Mouse (Mus musculus): ENCODE data around the gene Sidt2.

The Sidt2 gene

GRCm38 (mm10) chr9:45952057-45952456 lies 3.0 kb downstream of the Sidt2 start:
- no peak for DNase-seq (ENCODE audit: extremely low read depth, insufficient read length, low spot score)

GRCm38 (mm10) chr9:45946872-45947183 lies 8.2 kb downstream of the Sidt2 start:
- no peak for DNase-seq (ENCODE audit: extremely low read depth, insufficient read length, low spot score)

DNA sequence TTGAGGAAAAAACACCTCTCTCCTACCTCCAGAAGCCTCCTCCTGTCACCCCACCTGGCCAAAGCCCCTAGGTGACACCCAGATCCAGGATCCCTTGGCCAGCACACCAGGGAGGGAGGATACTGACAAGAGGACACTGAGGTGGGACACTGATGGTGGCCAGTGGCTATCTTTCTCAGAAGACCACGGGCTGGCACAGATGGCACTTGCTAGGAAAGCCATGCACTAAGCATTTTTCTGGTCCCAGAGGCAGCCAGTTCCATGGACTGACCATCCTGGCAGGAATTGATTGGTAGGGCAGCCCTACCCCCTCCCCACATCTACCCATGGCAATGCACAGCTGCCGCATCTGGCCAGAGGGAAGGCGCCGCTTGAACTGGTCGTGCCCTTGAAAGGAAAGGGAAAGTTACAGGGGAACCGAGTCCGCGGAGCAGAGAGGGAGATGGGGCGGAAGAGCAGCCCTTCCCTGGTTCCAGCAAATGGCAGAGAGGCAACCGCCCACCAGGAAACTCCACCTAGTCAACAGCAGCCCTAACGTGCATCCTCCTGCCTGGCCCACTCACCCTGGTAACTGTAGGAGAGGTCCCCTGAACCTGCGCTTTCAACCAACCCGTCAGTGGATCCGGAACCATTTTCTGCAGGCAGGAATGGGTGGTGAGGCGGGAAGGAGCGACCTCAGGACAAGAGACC lies 8.7 kb downstream of the Sidt2 start:
- DNase-seq (ENCODE audit: extremely low read depth, insufficient read length, low spot score), result no peak

GRCm38 (mm10) chr9:45945721-45946120 lies 9.3 kb downstream of the Sidt2 start:
- DNase-seq (ENCODE audit: extremely low read depth, insufficient read length, low spot score), result no peak

GRCm38 (mm10) chr9:45944506-45945400 lies 10.3 kb downstream of the Sidt2 start:
- DNase-seq (ENCODE audit: extremely low read depth, insufficient read length, low spot score), result no peak

GRCm38 (mm10) chr9:45943628-45944505 lies 11.2 kb downstream of the Sidt2 start:
- DNase-seq (ENCODE audit: extremely low read depth, insufficient read length, low spot score), result no peak

DNA sequence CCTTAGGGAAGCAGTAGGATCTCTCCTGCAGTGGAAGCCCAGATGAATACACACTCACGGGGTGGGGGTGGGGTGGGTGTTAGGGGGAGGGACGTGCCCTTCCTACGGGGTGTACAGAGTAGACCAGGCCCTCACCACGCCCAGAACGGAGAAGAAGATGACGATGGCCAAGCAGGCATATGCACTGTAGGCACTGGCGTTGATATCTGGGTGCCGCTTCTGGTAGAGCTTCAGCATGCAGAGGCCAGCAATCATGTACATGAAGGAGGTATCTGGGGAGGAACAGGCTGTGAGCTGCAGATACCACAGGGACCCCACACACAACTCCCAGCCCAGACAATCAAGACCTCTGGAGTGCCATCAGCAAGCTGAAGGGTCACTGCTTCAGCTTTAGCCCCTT lies 12.1 kb downstream of the Sidt2 start:
- no peak for DNase-seq (ENCODE audit: extremely low read depth, insufficient read length, low spot score)

DNA sequence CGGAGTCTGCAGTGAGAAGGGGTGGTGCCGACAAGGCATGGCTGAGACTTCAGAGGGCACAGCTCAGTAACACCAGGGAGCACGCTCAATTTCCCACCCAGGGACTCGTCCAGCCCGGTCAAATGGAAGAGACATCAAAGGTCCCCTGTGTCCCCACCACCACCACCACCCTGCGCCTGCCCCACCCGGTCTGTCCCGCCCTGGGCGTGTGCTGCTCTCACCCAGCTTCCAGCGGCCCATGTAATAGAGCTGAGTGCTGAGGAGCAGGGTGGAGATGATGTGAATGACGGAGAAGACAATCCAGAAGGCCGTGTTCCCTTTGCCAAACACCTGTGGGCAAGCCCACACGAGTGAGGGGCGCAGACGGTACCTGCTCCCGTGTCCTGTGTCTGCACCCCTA lies 12.6 kb downstream of the Sidt2 start:
- no peak for DNase-seq (ENCODE audit: extremely low read depth, insufficient read length, low spot score)

DNA sequence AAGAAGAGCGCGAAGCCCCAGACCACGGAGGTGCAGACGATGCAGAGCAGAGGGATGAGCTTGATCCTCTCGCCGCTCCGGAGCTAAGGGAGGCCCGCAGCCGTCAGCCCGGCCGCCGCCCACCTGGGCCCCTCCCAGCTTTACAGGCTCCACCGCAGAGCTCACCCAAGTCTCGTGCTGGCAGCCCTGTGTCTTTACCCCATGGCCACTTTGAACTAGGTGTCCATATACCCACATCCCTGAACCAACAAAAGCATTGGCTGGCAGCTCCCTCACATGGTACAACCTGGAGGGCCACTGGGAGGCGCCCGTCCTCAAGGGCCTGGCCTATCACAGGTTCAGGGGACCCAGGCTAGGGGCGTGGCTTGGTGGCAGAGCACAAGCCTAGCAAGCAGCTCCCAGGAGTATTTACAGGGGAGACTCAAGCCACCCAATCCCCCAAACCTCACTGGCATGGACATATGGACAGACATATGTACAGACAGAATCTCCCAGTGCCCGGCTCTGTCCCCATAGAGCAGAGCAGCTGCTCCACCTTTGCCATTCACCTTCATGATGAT lies 13.6 kb downstream of the Sidt2 start:
- DNase-seq (ENCODE audit: extremely low read depth, insufficient read length, low spot score), result no peak

- DNase-seq (ENCODE audit: extremely low read depth, insufficient read length, low spot score), result no peak
Observed at GRCm38 (mm10) chr9:45939794-45940193, 15.3 kb downstream of the Sidt2 start.

- DNase-seq (ENCODE audit: extremely low read depth, insufficient read length, low spot score), result no peak
Observed at GRCm38 (mm10) chr9:45938952-45939637, 16.0 kb downstream of the Sidt2 start.

GRCm38 (mm10) chr9:45938088-45938487 lies 17.0 kb downstream of the Sidt2 start:
- no peak for DNase-seq (ENCODE audit: extremely low read depth, insufficient read length, low spot score)

- no peak for DNase-seq (ENCODE audit: extremely low read depth, insufficient read length, low spot score)
Observed at GRCm38 (mm10) chr9:45936883-45937282, 18.2 kb downstream of the Sidt2 start.

- no peak for DNase-seq (ENCODE audit: extremely low read depth, insufficient read length, low spot score)
Observed at GRCm38 (mm10) chr9:45935628-45936210, 19.3 kb downstream of the Sidt2 start, which contains the start of gene Tagln. Gene Tagln, minus strand, starts transcription at chr9:45936058.

- DNase-seq (ENCODE audit: extremely low read depth, insufficient read length, low spot score), result no peak
Observed at GRCm38 (mm10) chr9:45932571-45933415, 22.3 kb downstream of the Sidt2 start.

GRCm38 (mm10) chr9:45931958-45932357 lies 23.1 kb downstream of the Sidt2 start:
- no peak for DNase-seq (ENCODE audit: extremely low read depth, insufficient read length, low spot score)

- DNase-seq (ENCODE audit: extremely low read depth, insufficient read length, low spot score), result no peak
Observed at GRCm38 (mm10) chr9:45929285-45929684, 25.8 kb downstream of the Sidt2 start.

DNA sequence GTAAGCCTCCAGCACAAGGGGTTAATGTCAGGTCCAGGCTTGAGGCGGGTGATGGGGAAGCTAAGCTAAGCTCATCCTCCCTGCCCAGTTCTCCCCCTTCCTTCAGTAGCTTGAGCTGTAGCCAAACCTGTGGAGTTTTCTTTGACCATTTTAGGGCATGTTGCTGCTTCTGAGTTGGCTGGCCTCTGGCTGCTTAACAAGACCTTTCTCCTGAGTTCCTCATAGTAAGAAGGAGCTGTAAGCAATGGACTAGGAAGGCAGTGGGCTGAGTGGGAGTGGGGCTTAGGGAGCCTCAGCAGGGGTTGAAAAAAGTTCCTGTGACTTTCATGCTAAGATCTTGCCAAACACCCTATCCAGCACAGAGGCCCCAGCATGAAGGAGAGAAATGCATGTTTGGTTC lies 35.2 kb downstream of the Sidt2 start:
- DNase-seq (ENCODE audit: extremely low read depth, insufficient read length, low spot score), result no peak

Data from 3134 (cell line).